Mouse (Mus musculus): Measurements from ENCODE around the gene Proca1. TPM values are rescaled to one million over a fixed set of nuclear protein-coding genes. Genes with fewer than 3 reads are reported as not detected.

The Proca1 gene
- polyA plus RNA-seq, 1 experiment from 2014 or later = 2.9 TPM

DNA sequence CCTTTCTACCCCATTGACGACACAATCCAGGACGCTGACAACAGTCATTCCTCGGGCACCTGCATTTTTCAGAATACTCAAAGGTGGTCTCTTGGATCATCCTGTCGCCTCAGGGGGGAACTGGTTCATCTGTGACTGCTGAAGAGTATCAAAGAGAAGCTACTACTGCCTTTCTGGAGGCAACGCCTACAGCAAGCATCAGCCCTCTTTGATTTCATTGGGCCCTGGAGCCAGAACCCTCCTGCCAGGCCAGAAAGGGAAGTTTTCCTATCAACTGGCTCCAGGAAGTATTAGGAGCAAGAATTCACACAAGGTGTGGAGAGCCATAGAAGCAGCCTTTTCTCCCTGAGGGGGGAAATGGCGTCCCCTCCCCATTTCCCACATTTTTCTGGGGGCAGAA, 26.6 kb upstream of the Proca1 start:
- no peak overlapping the region for H3K9ac ChIP-seq
- peaks cover 16% of the 10 kb centered on the region for H3K36me3 ChIP-seq
- 66% methylated on average over 6 of the region's 6 CpGs for WGBS
- H3K27me3 ChIP-seq (replicated peaks) = no peaks in the 10 kb centered on the region
- no peak overlapping the region for H3K27ac ChIP-seq (replicated peaks)
- peaks cover 39% of the 10 kb centered on the region for H3K4me1 ChIP-seq
- H3K4me3 ChIP-seq = no peak overlapping the region
- ATAC-seq (ENCODE audit: extremely low read depth, insufficient number of reproducible peaks, low FRiP score, low TSS enrichment) = no peak
- H3K4me2 ChIP-seq = no peak overlapping the region
- H3K9me3 ChIP-seq = no peaks in the 10 kb centered on the region

DNA sequence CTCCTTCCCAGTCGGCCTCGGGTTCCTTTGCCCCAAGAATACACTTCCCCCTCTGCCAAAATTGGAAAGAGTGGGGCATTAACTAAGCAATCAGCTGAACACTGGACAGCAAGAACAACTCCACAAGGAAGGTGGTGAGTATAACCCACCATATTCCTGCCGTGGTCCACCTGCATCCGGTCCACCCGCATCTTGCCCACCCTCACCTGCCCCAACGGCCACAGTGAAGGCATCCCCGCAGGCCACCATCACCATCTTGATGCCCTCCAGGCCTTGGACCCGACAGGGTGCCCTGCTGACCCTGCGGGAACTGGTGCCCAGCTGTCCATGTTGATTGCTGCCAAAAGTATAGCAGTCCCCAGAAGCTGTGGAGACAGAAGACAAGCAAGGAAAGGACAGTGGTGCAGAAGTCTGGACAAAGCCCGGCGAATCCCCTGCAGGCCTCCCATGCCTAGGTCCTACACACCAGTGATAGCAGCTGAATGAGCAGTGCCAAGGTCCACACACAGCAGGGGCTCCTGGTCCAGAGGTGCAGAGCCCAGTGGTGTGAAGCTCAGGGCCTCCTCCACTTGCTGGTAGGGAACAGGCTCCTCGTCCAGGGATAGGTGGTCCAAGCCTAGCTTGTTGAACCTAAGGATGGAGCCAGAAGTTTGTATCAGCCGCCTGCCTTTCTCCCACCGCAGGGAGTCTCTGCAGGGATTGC, 25.8 kb upstream of the Proca1 start:
- WGBS = 86% methylated on average over 14 of the region's 14 CpGs

DNA sequence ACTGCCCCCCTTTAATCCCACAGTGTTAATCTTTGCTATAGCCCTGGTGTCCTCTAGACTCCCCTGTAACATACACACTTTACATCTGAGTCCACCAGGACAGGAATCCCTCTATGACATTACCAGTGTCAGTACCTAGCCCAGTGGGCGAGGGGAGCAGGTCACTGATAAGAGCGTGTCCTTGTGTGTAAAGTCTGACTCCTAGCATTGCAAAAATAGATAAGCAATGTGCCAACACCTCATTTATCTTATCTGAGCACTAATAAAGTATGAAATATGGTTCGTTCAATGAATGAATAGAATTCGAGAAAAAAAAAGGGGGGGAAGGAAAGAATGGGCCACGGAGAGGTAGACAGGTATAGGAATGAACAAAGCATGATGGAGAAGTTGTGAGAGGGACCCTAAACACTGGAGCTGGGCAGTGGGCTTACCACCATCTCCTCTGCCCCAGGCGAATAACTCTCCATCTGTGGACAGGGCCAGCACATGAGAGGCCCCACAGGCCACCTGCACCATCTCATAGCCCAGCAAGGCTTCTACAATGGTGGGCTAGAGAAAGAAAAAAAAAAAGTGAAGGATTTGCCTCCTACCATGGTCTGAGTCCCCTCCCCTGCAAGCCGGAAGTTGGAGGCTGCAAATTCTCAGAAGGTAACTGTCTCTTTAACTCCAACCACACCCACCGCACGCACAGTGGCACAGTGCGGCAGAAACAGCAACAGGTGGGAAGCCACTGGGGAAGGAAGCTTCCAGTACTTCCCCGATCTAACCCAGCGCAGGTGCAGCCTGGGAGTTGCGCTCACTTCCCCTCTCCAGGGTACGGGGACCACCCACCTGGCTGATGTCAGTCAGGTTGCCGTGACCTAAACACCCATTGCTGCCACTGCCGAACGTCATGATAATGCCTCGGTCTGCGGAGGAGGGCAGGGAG, 24.4 kb upstream of the Proca1 start:
- no peak for ATAC-seq (ENCODE audit: extremely low read depth, insufficient number of reproducible peaks, low FRiP score, low TSS enrichment)
- 57% methylated on average over 19 of the region's 19 CpGs for WGBS
- Histone ChIP-seq H3K4me3 (no peak overlapping the region), H3K4me2 (peak overlapping the region; percentile 32; the same call in 1 of the 2 replicates), H3K36me3 (peaks cover 17% of the 10 kb centered on the region), H3K9ac (no peak overlapping the region), H3K9me3 (no peaks in the 10 kb centered on the region), H3K27me3 (replicated peaks) (no peaks in the 10 kb centered on the region), H3K4me1 (peaks cover 30% of the 10 kb centered on the region), H3K27ac (replicated peaks) (no peak overlapping the region)

More for the DNA sequence above, 25.8 kb upstream of the Proca1 start:
- no peak for ATAC-seq (ENCODE audit: extremely low read depth, insufficient number of reproducible peaks, low FRiP score, low TSS enrichment)
- Histone ChIP-seq H3K9ac (no peak overlapping the region), H3K4me1 (peaks cover 38% of the 10 kb centered on the region), H3K27ac (replicated peaks) (no peak overlapping the region), H3K4me2 (no peak overlapping the region), H3K36me3 (peaks cover 16% of the 10 kb centered on the region), H3K9me3 (no peaks in the 10 kb centered on the region), H3K4me3 (no peak overlapping the region), H3K27me3 (replicated peaks) (no peaks in the 10 kb centered on the region)

DNA sequence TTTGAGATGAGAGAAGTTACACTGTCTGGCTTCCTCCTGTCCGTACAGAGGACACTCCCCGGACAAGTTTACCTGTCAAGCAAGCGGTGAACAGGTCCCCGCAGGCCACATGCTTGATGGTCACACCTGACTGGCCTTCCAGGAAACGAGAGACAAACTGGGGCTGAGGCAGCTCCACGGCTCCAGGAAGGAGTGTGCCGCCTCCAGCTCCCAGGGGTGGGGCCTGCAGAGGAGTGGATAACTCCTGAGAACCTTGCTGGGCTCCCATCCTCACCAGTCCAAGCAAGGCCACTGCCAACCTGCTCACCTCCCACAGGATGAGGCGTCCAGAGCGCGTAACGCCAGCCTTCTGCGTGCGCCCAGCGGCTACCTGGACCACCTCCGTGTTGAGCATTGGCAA, 22.9 kb upstream of the Proca1 start:
- 85% methylated on average over 15 of the region's 15 CpGs for WGBS
- H3K27ac ChIP-seq (replicated peaks) = no peak overlapping the region

DNA sequence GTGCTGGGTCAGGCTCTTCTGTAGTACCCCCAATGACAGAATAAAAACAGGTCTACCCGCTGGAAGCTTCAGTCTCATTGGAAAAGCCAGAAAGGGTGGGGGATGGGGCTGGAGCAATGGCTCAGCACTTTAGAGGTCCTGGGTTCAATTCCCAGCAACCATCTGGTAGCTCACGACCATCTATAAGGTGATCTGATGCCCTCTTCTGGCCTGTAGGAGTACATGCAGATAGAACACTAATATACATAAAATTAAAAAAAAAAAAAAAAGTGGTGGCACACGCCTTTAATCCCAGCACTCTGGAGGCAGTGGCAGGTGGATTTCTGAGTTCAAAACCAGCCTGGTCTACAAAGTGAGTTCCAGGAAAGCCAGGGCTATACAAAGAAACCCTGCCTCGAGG, 21.9 kb upstream of the Proca1 start:
- no peak overlapping the region for H3K4me2 ChIP-seq
- H3K27ac ChIP-seq (replicated peaks) = no peak overlapping the region
- H3K27me3 ChIP-seq (replicated peaks) = no peaks in the 10 kb centered on the region
- WGBS = 70% methylated on average over 4 of the region's 4 CpGs
- ATAC-seq (ENCODE audit: extremely low read depth, insufficient number of reproducible peaks, low FRiP score, low TSS enrichment) = no peak
- peaks cover 36% of the 10 kb centered on the region for H3K4me1 ChIP-seq
- H3K9me3 ChIP-seq = no peaks in the 10 kb centered on the region
- peaks cover 17% of the 10 kb centered on the region for H3K36me3 ChIP-seq
- no peak overlapping the region for H3K9ac ChIP-seq
- no peak overlapping the region for H3K4me3 ChIP-seq

More for the DNA sequence above, 22.9 kb upstream of the Proca1 start:
- peaks cover 37% of the 10 kb centered on the region for H3K4me1 ChIP-seq
- H3K27me3 ChIP-seq (replicated peaks) = no peaks in the 10 kb centered on the region
- peaks cover 17% of the 10 kb centered on the region for H3K36me3 ChIP-seq
- H3K4me2 ChIP-seq = no peak overlapping the region
- H3K9ac ChIP-seq = no peak overlapping the region
- no peak for ATAC-seq (ENCODE audit: extremely low read depth, insufficient number of reproducible peaks, low FRiP score, low TSS enrichment)
- H3K9me3 ChIP-seq = no peaks in the 10 kb centered on the region
- no peak overlapping the region for H3K4me3 ChIP-seq

DNA sequence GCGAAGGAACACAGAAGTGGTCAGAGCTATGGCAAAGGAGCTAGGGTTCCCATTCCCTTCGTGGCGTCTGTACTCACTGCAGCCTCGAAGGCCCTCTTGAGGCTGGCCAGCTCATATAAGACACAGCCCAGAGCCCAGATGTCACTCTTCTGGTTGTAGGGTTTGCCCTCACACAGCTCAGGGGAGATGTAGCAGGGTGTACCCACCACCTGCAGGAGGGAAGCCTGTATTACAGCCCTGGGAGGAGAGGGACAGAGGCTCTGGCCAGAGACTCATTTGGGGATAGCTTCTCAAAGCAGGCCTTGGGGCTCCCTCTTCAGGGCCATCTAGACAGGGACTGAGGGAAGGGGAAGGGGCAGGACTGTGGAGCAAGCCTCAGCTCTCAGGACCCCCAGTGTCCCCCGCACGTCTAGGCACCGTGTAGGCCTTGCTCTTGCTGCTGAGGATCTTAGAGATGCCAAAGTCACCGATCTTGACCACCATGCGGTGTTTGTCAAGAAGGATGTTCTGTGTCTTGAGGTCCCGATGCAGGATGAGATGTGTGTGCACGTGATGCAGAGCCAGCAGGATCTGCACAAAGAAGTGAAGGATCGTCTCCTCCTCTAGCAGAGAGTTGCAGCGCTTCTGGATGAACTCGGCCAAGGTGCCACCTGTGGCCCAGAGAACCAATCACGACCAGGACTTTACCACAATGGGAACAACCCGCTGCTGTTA, 21.0 kb upstream of the Proca1 start:
- Histone ChIP-seq H3K9me3 (no peaks in the 10 kb centered on the region), H3K4me1 (peaks cover 32% of the 10 kb centered on the region), H3K4me2 (no peak overlapping the region), H3K27me3 (replicated peaks) (no peaks in the 10 kb centered on the region), H3K36me3 (peaks cover 17% of the 10 kb centered on the region), H3K9ac (no peak overlapping the region), H3K4me3 (no peak overlapping the region), H3K27ac (replicated peaks) (no peak overlapping the region)
- 76% methylated on average over 16 of the region's 16 CpGs for WGBS
- ATAC-seq (ENCODE audit: extremely low read depth, insufficient number of reproducible peaks, low FRiP score, low TSS enrichment) = no peak

DNA sequence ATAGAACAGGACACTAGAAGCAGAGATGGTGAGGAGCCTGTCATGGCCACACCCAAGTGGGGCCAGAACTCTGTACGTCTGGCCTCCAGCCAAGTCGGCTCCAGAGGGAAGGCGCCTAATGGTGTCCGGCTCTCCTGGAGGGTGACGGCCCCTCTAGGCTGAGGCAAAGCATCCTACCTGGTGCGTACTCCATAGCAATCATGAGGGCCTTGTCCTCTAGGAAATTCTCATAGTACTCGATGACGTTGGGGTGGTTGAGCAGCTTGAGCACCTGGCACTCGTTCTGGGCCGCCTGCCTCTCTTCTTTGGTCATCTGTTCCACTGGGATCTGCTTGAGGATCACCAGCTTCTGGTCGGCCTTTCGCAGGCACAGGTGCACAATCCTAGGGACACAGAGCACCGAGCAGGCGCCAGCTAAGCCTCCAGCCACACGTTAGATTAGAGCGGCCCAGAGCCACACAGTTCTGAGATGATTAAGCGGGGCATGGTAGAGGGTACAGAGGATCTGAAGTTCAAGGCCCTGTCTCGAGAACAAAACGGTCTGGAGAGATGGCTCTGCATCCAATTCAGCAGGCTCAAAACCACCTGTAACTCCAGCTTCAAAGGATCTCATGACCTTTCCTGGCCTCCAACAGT, 20.3 kb upstream of the Proca1 start:
- no peaks in the 10 kb centered on the region for H3K27me3 ChIP-seq (replicated peaks)
- no peak overlapping the region for H3K27ac ChIP-seq (replicated peaks)
- H3K4me1 ChIP-seq = peaks cover 37% of the 10 kb centered on the region
- H3K9ac ChIP-seq = peak overlapping the region; percentile 39; the same call in 1 of the 2 replicates
- H3K36me3 ChIP-seq = peaks cover 17% of the 10 kb centered on the region
- ATAC-seq (ENCODE audit: extremely low read depth, insufficient number of reproducible peaks, low FRiP score, low TSS enrichment) = no peak
- 75% methylated on average over 19 of the region's 19 CpGs for WGBS
- H3K4me2 ChIP-seq = no peak overlapping the region
- H3K4me3 ChIP-seq = no peak overlapping the region
- H3K9me3 ChIP-seq = no peaks in the 10 kb centered on the region

DNA sequence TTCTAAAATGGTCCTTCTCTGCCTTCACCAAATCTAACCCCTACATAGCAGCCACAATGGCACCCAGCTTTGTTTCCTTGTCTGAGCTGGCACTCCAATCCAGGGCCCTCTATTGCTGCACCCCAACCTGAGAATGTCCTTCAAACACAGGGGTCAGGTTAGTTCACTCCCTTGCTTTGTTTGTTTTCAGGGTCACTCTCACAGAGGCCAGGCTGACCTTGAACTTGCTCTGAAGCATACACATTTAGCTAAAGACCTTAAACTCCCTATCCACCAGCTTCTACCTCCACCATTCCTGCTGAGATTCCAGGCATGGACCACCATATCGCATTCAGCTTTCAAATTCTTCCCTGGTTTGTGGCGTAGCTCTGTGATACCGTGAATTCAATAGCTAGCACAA, 18.7 kb upstream of the Proca1 start:
- H3K4me3 ChIP-seq = no peak overlapping the region
- peaks cover 44% of the 10 kb centered on the region for H3K4me1 ChIP-seq
- peaks cover 21% of the 10 kb centered on the region for H3K36me3 ChIP-seq
- H3K4me2 ChIP-seq = no peak overlapping the region
- H3K27ac ChIP-seq (replicated peaks) = no peak overlapping the region
- H3K27me3 ChIP-seq (replicated peaks) = no peaks in the 10 kb centered on the region
- H3K9me3 ChIP-seq = no peaks in the 10 kb centered on the region
- WGBS = 90% methylated on average over 3 of the region's 3 CpGs
- ATAC-seq (ENCODE audit: extremely low read depth, insufficient number of reproducible peaks, low FRiP score, low TSS enrichment) = no peak
- H3K9ac ChIP-seq = no peak overlapping the region

DNA sequence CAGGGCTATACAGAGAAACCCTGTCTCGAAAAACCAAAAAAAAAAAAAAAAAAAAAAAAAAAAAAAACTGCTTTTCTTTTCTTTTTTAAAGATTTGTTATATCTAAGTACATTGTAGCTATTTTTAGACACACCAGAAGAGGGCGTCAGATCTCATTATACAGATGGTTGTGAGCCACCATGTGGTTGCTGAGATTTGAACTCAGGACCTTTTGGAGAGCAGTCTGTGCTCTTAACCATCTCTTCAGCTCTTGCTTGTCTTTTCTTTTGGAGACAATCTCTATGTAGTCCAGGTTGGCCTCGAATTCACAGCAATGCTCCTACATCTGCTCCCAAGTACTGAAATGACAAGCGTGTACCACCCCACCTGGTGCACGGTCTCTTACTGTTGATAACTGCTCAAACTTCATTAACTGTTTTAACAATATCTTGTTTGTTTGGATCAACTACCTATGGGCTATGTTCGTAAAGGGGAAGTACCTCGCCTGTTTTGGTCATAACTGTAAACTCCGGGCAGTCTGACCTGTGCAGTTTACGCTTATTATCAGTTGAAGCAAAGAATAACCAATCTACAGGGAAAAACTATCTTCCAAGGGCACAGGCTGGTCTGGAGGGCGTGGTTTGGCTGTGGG, 17.3 kb upstream of the Proca1 start:
- no peaks in the 10 kb centered on the region for H3K9me3 ChIP-seq
- H3K9ac ChIP-seq = peak overlapping the region; percentile 86
- H3K4me3 ChIP-seq = peak overlapping the region; percentile 66
- no peaks in the 10 kb centered on the region for H3K27me3 ChIP-seq (replicated peaks)
- peak overlapping the region; percentile 81 for H3K4me2 ChIP-seq
- no peak for ATAC-seq (ENCODE audit: extremely low read depth, insufficient number of reproducible peaks, low FRiP score, low TSS enrichment)
- H3K36me3 ChIP-seq = peaks cover 33% of the 10 kb centered on the region
- peak overlapping the region; percentile 97 for H3K27ac ChIP-seq (replicated peaks)
- WGBS = 6% methylated on average over 10 of the region's 10 CpGs
- H3K4me1 ChIP-seq = peaks cover 58% of the 10 kb centered on the region

DNA sequence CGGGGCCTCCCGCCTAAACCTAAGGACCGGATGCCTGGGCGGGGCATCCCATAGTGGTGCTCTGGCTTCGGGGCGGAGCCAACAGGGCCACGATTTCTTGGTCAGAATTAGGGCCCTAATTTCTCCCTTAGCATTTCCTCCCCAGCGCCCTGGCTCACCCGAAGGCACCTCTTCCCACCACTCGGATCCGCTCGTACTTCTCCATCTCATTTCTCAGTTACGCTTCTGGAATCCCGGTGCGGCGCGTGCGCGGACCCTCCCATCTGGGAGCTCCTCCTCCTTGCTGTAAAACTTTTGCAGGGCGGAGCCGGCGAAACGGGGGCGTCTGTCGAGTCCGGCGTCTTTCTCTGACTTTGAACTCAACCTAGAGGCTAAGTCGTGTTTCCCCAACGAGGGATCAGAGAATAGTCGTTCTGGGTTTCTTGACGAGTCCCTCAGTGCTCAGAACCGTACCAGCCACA, 16.8 kb upstream of the Proca1 start, which contains the start of the genes Nek8 and Tlcd1:
TSS of gene Nek8 (minus strand) at position 274 of the 461 bp plus-strand sequence.
TSS of gene Tlcd1 (plus strand) at position 310 of the 461 bp plus-strand sequence.
- Histone ChIP-seq H3K4me1 (peaks cover 63% of the 10 kb centered on the region), H3K27me3 (replicated peaks) (no peaks in the 10 kb centered on the region), H3K9me3 (no peaks in the 10 kb centered on the region), H3K36me3 (peaks cover 34% of the 10 kb centered on the region), H3K27ac (replicated peaks) (peak within 1 kb of the TSS; percentile 97), H3K4me2 (peak within 1 kb of the TSS; percentile 81), H3K4me3 (peak within 1 kb of the TSS; percentile 66), H3K9ac (peak within 1 kb of the TSS; percentile 86)
- whole genome bisulfite sequencing = under 1% methylated on average over 32 of the region's 32 CpGs
- peak; percentile 52 for ATAC-seq (ENCODE audit: extremely low read depth, insufficient number of reproducible peaks, low FRiP score, low TSS enrichment)

Measured in heart, embryonic 13.5 days (tissue).